Mouse (Mus musculus): Measurements from ENCODE around the gene Atg101. TPM values are rescaled to one million over a fixed set of nuclear protein-coding genes. Genes with fewer than 3 reads are reported as not detected.

Atg101 gene
- total and polyA plus RNA-seq, 2 experiments = 63.2 to 89.3 TPM

DNA sequence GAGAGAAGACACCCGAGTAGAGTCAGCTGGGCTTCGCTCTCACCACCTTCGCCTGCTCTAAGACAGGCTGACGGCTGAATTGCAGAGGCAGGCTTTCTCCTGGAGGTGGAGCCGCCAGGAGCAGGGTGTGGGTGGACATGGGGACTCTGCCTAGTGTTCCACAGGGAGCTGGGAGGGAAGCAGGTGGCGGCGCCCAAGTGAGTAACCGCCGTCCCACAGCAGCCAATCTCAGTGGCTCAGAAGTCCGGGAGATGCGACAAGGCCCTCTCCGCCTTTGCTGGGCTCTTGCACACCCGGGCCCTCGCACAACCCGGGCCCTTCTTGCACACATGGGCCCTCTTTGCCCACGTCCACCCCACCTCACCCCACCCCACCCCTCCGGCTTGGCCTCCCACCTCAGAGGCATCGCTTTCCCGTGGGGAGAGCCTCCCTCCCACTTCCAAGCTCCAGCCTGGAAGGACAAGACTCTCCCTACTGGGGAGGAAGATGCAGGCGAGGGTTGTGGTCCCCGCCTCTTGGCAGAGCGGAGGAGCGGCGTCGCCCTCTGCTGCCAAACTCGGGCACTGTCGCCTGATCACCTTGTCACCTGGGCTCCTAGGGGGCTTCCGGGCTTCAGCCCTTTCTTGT, 45.1 kb upstream of the Atg101 start:
- no peaks in the 10 kb centered on the region for H3K79me2 ChIP-seq (ENCODE audit: control insufficient read depth, insufficient read depth, low read length)
- H3K9ac ChIP-seq (ENCODE audit: low read depth, low read length) = no peak overlapping the region
- no peaks in the 10 kb centered on the region for H3K4me1 ChIP-seq (ENCODE audit: control insufficient read depth, insufficient read depth, low read length)
- 20% methylated on average over 28 of the region's 28 CpGs for WGBS
- no peaks in the 10 kb centered on the region for H3K36me3 ChIP-seq (ENCODE audit: control insufficient read depth, insufficient read depth, low read length)
- no peak for DNase-seq (ENCODE audit: extremely low read depth, low read depth, low spot score)
- TF ChIP-seq POLR2A (IDR thresholded peaks at IDR 0.05; ENCODE audit: extremely low read depth, insufficient read depth, low read length) (no peak), CTCF (IDR thresholded peaks at IDR 0.05; ENCODE audit: low read depth, low read length) (peak; percentile 65)
- no peak overlapping the region for H3K4me3 ChIP-seq (ENCODE audit: insufficient read depth, low read depth, low read length)
- no peaks in the 10 kb centered on the region for H3K27me3 ChIP-seq (ENCODE audit: control insufficient read depth, insufficient read depth, low read length)
- no peak overlapping the region for H3K27ac ChIP-seq (replicated peaks; ENCODE audit: insufficient read depth, low read depth, low read length)

DNA sequence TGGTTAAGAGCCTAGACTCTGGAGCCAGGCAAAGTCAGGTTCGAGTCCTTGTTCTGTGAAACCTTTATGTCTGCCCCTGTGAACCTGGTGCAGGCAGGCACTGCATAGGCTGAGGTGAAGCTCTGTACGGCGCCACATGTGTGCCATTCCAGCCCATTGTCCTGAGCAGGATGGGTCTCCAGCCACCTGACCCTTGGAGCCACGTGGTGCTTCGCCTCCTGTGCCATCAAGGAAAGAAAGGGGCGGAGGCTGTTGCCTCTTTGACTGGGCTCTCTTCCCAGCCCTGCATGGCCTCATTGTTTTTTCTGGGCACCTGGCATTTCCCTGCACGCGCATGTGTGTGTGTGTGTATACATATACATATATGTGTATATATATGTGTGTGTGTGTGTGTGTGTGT, 44.3 kb upstream of the Atg101 start:
- Histone ChIP-seq H3K9ac (ENCODE audit: low read depth, low read length) (no peak overlapping the region), H3K27ac (replicated peaks; ENCODE audit: insufficient read depth, low read depth, low read length) (no peak overlapping the region), H3K36me3 (ENCODE audit: control insufficient read depth, insufficient read depth, low read length) (no peaks in the 10 kb centered on the region), H3K79me2 (ENCODE audit: control insufficient read depth, insufficient read depth, low read length) (no peaks in the 10 kb centered on the region), H3K4me3 (ENCODE audit: insufficient read depth, low read depth, low read length) (no peak overlapping the region), H3K4me1 (ENCODE audit: control insufficient read depth, insufficient read depth, low read length) (no peaks in the 10 kb centered on the region), H3K27me3 (ENCODE audit: control insufficient read depth, insufficient read depth, low read length) (no peaks in the 10 kb centered on the region)
- TF ChIP-seq CTCF (IDR thresholded peaks at IDR 0.05; ENCODE audit: low read depth, low read length) (no peak), POLR2A (IDR thresholded peaks at IDR 0.05; ENCODE audit: extremely low read depth, insufficient read depth, low read length) (no peak)
- WGBS = 71% methylated on average over 8 of the region's 8 CpGs
- no peak for DNase-seq (ENCODE audit: extremely low read depth, low read depth, low spot score)

DNA sequence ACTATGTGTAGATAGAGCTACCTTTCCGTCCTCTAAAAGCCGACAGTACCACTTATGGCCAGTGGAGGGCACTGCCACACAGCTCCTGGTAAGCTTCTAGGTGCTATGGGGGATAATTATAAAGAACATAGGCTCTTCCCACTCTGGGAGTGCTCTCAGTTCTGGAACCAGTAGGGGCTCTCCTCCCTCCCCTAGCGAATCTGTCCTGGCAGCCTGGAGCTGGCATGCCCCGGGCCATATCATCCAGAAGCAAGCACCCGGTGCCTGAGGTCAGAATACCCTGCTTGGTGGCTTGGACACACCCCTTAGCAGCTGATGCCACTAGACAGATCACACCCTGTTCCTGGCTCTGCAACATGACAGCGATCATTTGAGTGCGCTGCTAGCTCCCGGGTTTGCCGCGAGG, 43.3 kb upstream of the Atg101 start:
- DNase-seq (ENCODE audit: extremely low read depth, low read depth, low spot score) = peak; percentile 65
- 0 out of 2 replicates have a peak, but pooled peaks cover 1% of the 10 kb centered on the region for H3K4me1 ChIP-seq (ENCODE audit: control insufficient read depth, insufficient read depth, low read length)
- no peaks in the 10 kb centered on the region for H3K79me2 ChIP-seq (ENCODE audit: control insufficient read depth, insufficient read depth, low read length)
- no peak overlapping the region for H3K4me3 ChIP-seq (ENCODE audit: insufficient read depth, low read depth, low read length)
- no peak for TF ChIP-seq POLR2A (IDR thresholded peaks at IDR 0.05; ENCODE audit: extremely low read depth, insufficient read depth, low read length)
- peak; percentile 77 for TF ChIP-seq CTCF (IDR thresholded peaks at IDR 0.05; ENCODE audit: low read depth, low read length)
- WGBS = 6% methylated on average over 10 of the region's 10 CpGs
- no peak overlapping the region for H3K9ac ChIP-seq (ENCODE audit: low read depth, low read length)
- no peaks in the 10 kb centered on the region for H3K36me3 ChIP-seq (ENCODE audit: control insufficient read depth, insufficient read depth, low read length)
- no peaks in the 10 kb centered on the region for H3K27me3 ChIP-seq (ENCODE audit: control insufficient read depth, insufficient read depth, low read length)
- no peak overlapping the region for H3K27ac ChIP-seq (replicated peaks; ENCODE audit: insufficient read depth, low read depth, low read length)

DNA sequence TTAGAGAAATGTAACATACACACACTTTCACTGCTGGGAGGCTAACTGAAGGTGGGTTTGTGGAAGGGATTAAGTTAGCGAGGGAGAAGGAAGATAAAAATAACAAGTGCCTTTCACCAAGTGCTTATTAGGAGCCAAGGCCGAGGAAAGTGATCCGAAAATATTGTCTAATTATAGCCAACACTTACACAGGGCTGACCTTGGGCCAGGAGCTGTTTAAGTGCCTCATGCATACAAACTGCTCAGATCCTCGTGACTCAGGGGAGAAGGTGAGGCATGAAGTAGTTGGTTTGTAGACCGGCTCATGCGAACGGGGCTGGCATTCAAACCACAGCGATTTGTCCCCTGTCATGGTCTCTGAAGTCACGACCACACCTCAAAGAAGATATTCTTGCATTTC, 42.8 kb upstream of the Atg101 start:
- H3K36me3 ChIP-seq (ENCODE audit: control insufficient read depth, insufficient read depth, low read length) = no peaks in the 10 kb centered on the region
- WGBS = 73% methylated on average over 9 of the region's 9 CpGs
- no peak overlapping the region for H3K27ac ChIP-seq (replicated peaks; ENCODE audit: insufficient read depth, low read depth, low read length)
- no peak overlapping the region for H3K9ac ChIP-seq (ENCODE audit: low read depth, low read length)
- H3K79me2 ChIP-seq (ENCODE audit: control insufficient read depth, insufficient read depth, low read length) = no peaks in the 10 kb centered on the region
- H3K27me3 ChIP-seq (ENCODE audit: control insufficient read depth, insufficient read depth, low read length) = no peaks in the 10 kb centered on the region
- H3K4me3 ChIP-seq (ENCODE audit: insufficient read depth, low read depth, low read length) = no peak overlapping the region
- TF ChIP-seq CTCF (IDR thresholded peaks at IDR 0.05; ENCODE audit: low read depth, low read length) (no peak), POLR2A (IDR thresholded peaks at IDR 0.05; ENCODE audit: extremely low read depth, insufficient read depth, low read length) (no peak)
- no peak for DNase-seq (ENCODE audit: extremely low read depth, low read depth, low spot score)
- H3K4me1 ChIP-seq (ENCODE audit: control insufficient read depth, insufficient read depth, low read length) = 0 out of 2 replicates have a peak, but pooled peaks cover 2% of the 10 kb centered on the region

DNA sequence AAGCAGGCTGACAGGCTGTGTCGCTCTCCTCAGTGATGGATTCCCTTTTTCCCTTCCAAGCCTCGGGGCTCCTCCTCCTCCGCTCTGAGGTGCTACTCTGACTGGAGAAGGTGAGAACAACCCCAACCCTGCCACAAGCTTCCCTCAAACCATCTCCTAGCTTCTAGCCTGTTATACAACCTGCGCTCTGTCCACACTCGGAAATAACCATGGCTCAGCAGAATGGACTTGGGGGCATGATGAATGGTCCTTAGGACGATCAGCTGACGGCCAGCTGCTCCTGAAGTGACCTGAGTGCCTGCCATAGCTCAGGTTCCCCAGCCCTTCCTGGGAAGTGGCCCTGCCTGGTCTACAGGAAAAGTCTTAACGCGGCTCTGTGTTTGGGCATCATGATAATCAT, 42.2 kb upstream of the Atg101 start:
- 80% methylated on average over 9 of the region's 9 CpGs for WGBS
- no peak for TF ChIP-seq CTCF (IDR thresholded peaks at IDR 0.05; ENCODE audit: low read depth, low read length)
- no peak for TF ChIP-seq POLR2A (IDR thresholded peaks at IDR 0.05; ENCODE audit: extremely low read depth, insufficient read depth, low read length)

DNA sequence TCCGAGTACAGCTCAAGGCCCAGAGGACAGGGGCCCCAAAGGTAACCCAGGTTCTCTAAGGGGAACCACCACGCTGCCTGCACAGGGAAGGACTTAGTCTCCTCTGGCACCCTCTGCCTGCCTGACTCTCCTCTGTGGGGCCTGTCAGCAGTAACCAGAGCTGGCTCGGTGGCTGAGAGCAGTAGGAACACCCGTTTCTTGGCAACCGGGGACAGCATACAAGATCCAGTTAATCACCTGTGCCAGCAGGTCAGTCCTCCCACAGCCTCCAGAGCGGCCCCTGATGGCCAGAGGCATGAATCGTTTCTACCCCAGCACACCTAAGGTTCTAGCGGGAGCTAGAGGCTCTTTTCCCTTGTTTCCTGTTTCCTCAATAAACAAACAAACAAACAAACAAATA, 41.4 kb upstream of the Atg101 start:
- Histone ChIP-seq H3K4me3 (ENCODE audit: insufficient read depth, low read depth, low read length) (no peak overlapping the region), H3K9ac (ENCODE audit: low read depth, low read length) (no peak overlapping the region), H3K4me1 (ENCODE audit: control insufficient read depth, insufficient read depth, low read length) (peaks cover 6% of the 10 kb centered on the region), H3K79me2 (ENCODE audit: control insufficient read depth, insufficient read depth, low read length) (no peaks in the 10 kb centered on the region), H3K36me3 (ENCODE audit: control insufficient read depth, insufficient read depth, low read length) (no peaks in the 10 kb centered on the region), H3K27ac (replicated peaks; ENCODE audit: insufficient read depth, low read depth, low read length) (no peak overlapping the region), H3K27me3 (ENCODE audit: control insufficient read depth, insufficient read depth, low read length) (no peaks in the 10 kb centered on the region)
- 23% methylated on average over 8 of the region's 8 CpGs for WGBS
- peak; percentile 81 for TF ChIP-seq CTCF (IDR thresholded peaks at IDR 0.05; ENCODE audit: low read depth, low read length)
- TF ChIP-seq POLR2A (IDR thresholded peaks at IDR 0.05; ENCODE audit: extremely low read depth, insufficient read depth, low read length) = no peak
- DNase-seq (ENCODE audit: extremely low read depth, low read depth, low spot score) = peak; percentile 88

More for the DNA sequence above, 42.2 kb upstream of the Atg101 start:
- Histone ChIP-seq H3K4me1 (ENCODE audit: control insufficient read depth, insufficient read depth, low read length) (0 out of 2 replicates have a peak, but pooled peaks cover 2% of the 10 kb centered on the region), H3K36me3 (ENCODE audit: control insufficient read depth, insufficient read depth, low read length) (no peaks in the 10 kb centered on the region), H3K9ac (ENCODE audit: low read depth, low read length) (no peak overlapping the region), H3K27me3 (ENCODE audit: control insufficient read depth, insufficient read depth, low read length) (no peaks in the 10 kb centered on the region), H3K4me3 (ENCODE audit: insufficient read depth, low read depth, low read length) (no peak overlapping the region), H3K27ac (replicated peaks; ENCODE audit: insufficient read depth, low read depth, low read length) (no peak overlapping the region), H3K79me2 (ENCODE audit: control insufficient read depth, insufficient read depth, low read length) (no peaks in the 10 kb centered on the region)
- DNase-seq (ENCODE audit: extremely low read depth, low read depth, low spot score) = no peak

All from liver, adult 2 months (tissue).